Mouse (Mus musculus) embryonic fibroblast, embryonic 13.5 days (primary cell): Measurements from ENCODE around the gene Birc6.

Source experiments
- CTCF ChIP-seq: IDR thresholded peaks from 2 replicates; pipeline ENCODE4 v1.5.1; 2011; ENCODE audit warnings: mild to moderate bottlenecking, control low read depth, low read length, moderate library complexity, borderline replicate concordance; ENCODE audit not compliant: insufficient read depth
- POLR2A ChIP-seq: IDR thresholded peaks from 2 replicates; pipeline ENCODE4 v1.6.1; 2011; ENCODE audit warnings: low read depth, mild to moderate bottlenecking, control low read depth, low read length, moderate library complexity

DNA sequence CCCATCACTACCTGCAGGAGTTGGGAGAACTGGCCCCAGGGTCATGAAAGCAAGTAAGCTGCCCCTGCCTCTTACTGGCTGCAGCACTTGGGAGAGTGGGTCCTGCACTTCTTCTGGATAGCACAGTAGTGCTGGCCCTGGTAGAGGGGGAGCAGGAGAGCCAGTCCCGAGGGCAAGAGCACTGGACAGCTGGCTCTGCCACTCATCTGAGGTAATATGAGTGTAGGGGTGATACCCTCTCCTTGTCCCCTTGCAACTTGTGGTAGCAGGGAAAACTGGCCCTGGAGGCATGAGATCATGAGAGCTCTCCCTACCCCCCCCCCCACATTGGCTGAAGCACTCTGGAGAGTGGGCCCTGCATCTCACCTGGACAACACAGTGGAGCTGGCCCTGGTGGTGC lies 187.6 kb downstream of the Birc6 start:
- TF ChIP-seq POLR2A (no peak), CTCF (no peak)
